Mouse (Mus musculus) megakaryocyte, embryonic 14.5 days (primary cell): ENCODE results near the gene Esr2. TPM values are rescaled to one million over a fixed set of nuclear protein-coding genes. Genes with fewer than 3 reads are reported as not detected.

ENCODE experiments used
- H3K27me3 ChIP-seq: replicated peaks from 2 replicates; pipeline ENCODE3; 2012; ENCODE audit warnings: inconsistent platforms
- H3K36me3 ChIP-seq: replicated peaks from 2 replicates; pipeline ENCODE3; 2012; ENCODE audit warnings: low read length, inconsistent platforms, mixed read lengths
- H3K4me1 ChIP-seq: 2 replicates; pipeline ENCODE4 v1.6.1; 2012; ENCODE audit warnings: inconsistent platforms
- H3K4me3 ChIP-seq: replicated peaks from 2 replicates; pipeline ENCODE3; 2012; ENCODE audit warnings: moderate library complexity, mild to moderate bottlenecking, inconsistent platforms
- H3K9me3 ChIP-seq: 2 replicates; pipeline ENCODE4 v1.6.1; 2012; ENCODE audit warnings: inconsistent platforms
- FLI1 ChIP-seq: IDR thresholded peaks from 2 replicates; pipeline ENCODE4 v1.6.1; 2012; ENCODE audit warnings: low read length, inconsistent platforms, mixed read lengths
- GATA1 ChIP-seq: IDR thresholded peaks from 3 replicates; pipeline ENCODE4 v1.6.1; 2012; ENCODE audit warnings: mixed read lengths, low read length, inconsistent platforms, borderline replicate concordance
- polyA plus RNA-seq: library from polyadenylated mRNA; stranded (reverse); fragments of >175 nt; gene quantifications from 2 replicates; pipeline ENCODE4 v1.2.3, GENCODE M21; 2012; ENCODE audit warnings: low replicate concordance; ENCODE audit not compliant: insufficient read depth

Esr2 gene
- polyA plus RNA-seq, 1 experiment: not detected

- Histone ChIP-seq H3K4me1 (no peaks in the 10 kb centered on the region), H3K36me3 (no peaks in the 10 kb centered on the region), H3K9me3 (no peaks in the 10 kb centered on the region), H3K4me3 (no peak overlapping the region), H3K27me3 (peaks cover 7% of the 10 kb centered on the region)
- TF ChIP-seq GATA1 (no peak), FLI1 (no peak)
Measured at GRCm38 (mm10) chr12:76071935-76072849, 104.9 kb downstream of the Esr2 start.

Other genes starting within 250 kb of the Esr2 start
- not detected in 2 replicates for gene Tex21, start 69.5 kb upstream of the Esr2 start, polyA plus RNA-seq
- 30.6 and 61.4 TPM in 2 replicates for gene Mthfd1, start 78.0 kb upstream of the Esr2 start, polyA plus RNA-seq
- 0.63 TPM in 1 of 2 replicates, not detected in the other for gene Akap5, start 147.6 kb upstream of the Esr2 start, polyA plus RNA-seq
- 2.4 and 7.2 TPM in 2 replicates for gene Zbtb25, start 192.3 kb upstream of the Esr2 start, polyA plus RNA-seq
- 0.79 and 4.7 TPM in 2 replicates for gene Zbtb1, start 193.0 kb upstream of the Esr2 start, polyA plus RNA-seq
- gene Hspa2, start 226.9 kb upstream of the Esr2 start, polyA plus RNA-seq: 2.9 and 5.8 TPM in 2 replicates
- gene Ppp1r36, start 240.3 kb upstream of the Esr2 start, polyA plus RNA-seq: not detected in 2 replicates